Mouse (Mus musculus): ENCODE measurements around the gene Plekha7. TPM values are rescaled to one million over a fixed set of nuclear protein-coding genes. Genes with fewer than 3 reads are reported as not detected.

The Plekha7 gene
- total RNA-seq, 4 experiments from 2014 or later, result 4.2 to 9.8 (median 6.5) TPM

Other genes starting within 250 kb of the Plekha7 start
- 1 to 10 TPM in 2 of 4 experiments, under 1 TPM in 2; 0.57 to 1.3 (median 0.98) TPM for gene Gm4353, start 223.7 kb downstream of the Plekha7 start, total RNA-seq (2022)
- 100 to 1,000 TPM; 323 to 407 (median 359) TPM for gene Rps13, start 25.8 kb upstream of the Plekha7 start, total RNA-seq (2022)
- 10 to 100 TPM; 12.9 to 15.6 (median 14.1) TPM for gene Pik3c2a, start 135.1 kb upstream of the Plekha7 start, total RNA-seq (2022)
- 1 to 10 TPM; 5.1 to 7.9 (median 6.7) TPM for gene Nucb2, start 196.0 kb upstream of the Plekha7 start, total RNA-seq (2022)

All from heart, adult 8-10 months (tissue).